In genomic region chr10:96519411-96519810, GRCm38 (mm10) we compare ENCODE assay signal across 26 mouse cellular contexts.
DNase-seq lines count a peak whose midpoint lies in the region; ATAC-seq lines count a peak whose summit lies in the region.
"Had no signal": no experiment of that assay in that cellular context is flagged by ENCODE, and none has a peak within 500 bp of the region (broad histone marks: within the 10 kb centered on the region; RNA-seq: fewer than 3 reads in every experiment).

No protein-coding gene starts in this region.

- no peak for ATAC-seq in CD4-positive, CD25-positive, alpha-beta regulatory T cell, adult 4 months
- ATAC-seq in limb, embryonic 15.5 days (ENCODE audit: insufficient number of reproducible peaks, low FRiP score, low TSS enrichment, low read depth): no peak
- no peak for ATAC-seq in embryonic facial prominence, embryonic 15.5 days (ENCODE audit: insufficient number of reproducible peaks, low FRiP score, low TSS enrichment, low read depth)
- ATAC-seq: forebrain, embryonic 15.5 days; hindbrain, embryonic 16.5 days; intestine, embryonic 15.5 days had no signal

- no peaks in the 10 kb centered on the region for H3K27me3 ChIP-seq in limb, embryonic 15.5 days
- no peaks in the 10 kb centered on the region for H3K27me3 ChIP-seq in limb, embryonic 10.5 days (ENCODE audit: low read depth, poor library complexity, severe bottlenecking)
- no peaks in the 10 kb centered on the region for H3K27me3 ChIP-seq in embryonic facial prominence, embryonic 15.5 days
- H3K27me3 ChIP-seq: forebrain, embryonic 12.5 days; forebrain, embryonic 15.5 days; heart, embryonic 13.5 days; hindbrain, embryonic 13.5 days; intestine, embryonic 15.5 days had no signal

- H3K9ac ChIP-seq in limb, embryonic 15.5 days: no peak overlapping the region
- H3K9ac ChIP-seq in embryonic facial prominence, embryonic 15.5 days: no peak overlapping the region
- H3K9ac ChIP-seq: forebrain, embryonic 12.5 days; forebrain, embryonic 15.5 days; heart, embryonic 13.5 days; hindbrain, embryonic 13.5 days; intestine, embryonic 15.5 days had no signal

- H3K4me1 ChIP-seq in limb, embryonic 15.5 days: no peaks in the 10 kb centered on the region
- peaks cover 11% of the 10 kb centered on the region for H3K4me1 ChIP-seq in limb, embryonic 10.5 days
- peaks cover 7% of the 10 kb centered on the region; the same call in 1 of the 2 replicates for H3K4me1 ChIP-seq in embryonic facial prominence, embryonic 15.5 days

- no peak overlapping the region for H3K4me3 ChIP-seq in limb, embryonic 15.5 days
- H3K4me3 ChIP-seq in limb, embryonic 10.5 days: no peak overlapping the region
- no peak overlapping the region for H3K4me3 ChIP-seq in embryonic facial prominence, embryonic 15.5 days (replicated peaks)
- H3K4me3 ChIP-seq: erythroblast, embryonic 14.5 days; forebrain, embryonic 12.5 days; forebrain, embryonic 15.5 days; heart, adult 2 months; heart, embryonic 10.5 days; heart, embryonic 13.5 days; hindbrain, embryonic 13.5 days; intestine, embryonic 15.5 days had no signal

- peak overlapping the region; percentile 54; the same call in 1 of the 2 replicates for H3K27ac ChIP-seq in limb, embryonic 15.5 days
- no peak overlapping the region for H3K27ac ChIP-seq in limb, embryonic 10.5 days
- H3K27ac ChIP-seq in embryonic facial prominence, embryonic 15.5 days (replicated peaks): peak overlapping the region; percentile 63; the same call in 1 of the 2 replicates
- H3K27ac ChIP-seq: forebrain, embryonic 12.5 days; forebrain, embryonic 15.5 days; heart, adult 2 months; heart, embryonic 10.5 days; heart, embryonic 13.5 days; hindbrain, embryonic 13.5 days; intestine, embryonic 15.5 days had no signal

- H3K4me2 ChIP-seq in limb, embryonic 15.5 days: no peak overlapping the region
- 0 out of 2 replicates have a peak overlapping the region, but pooled peaks have one; percentile 2 for H3K4me2 ChIP-seq in embryonic facial prominence, embryonic 15.5 days (replicated peaks)
- H3K4me2 ChIP-seq: forebrain, embryonic 12.5 days; forebrain, embryonic 15.5 days; heart, embryonic 13.5 days; hindbrain, embryonic 13.5 days; intestine, embryonic 15.5 days had no signal

- H3K36me3 ChIP-seq in limb, embryonic 15.5 days: no peaks in the 10 kb centered on the region
- H3K36me3 ChIP-seq in limb, embryonic 10.5 days: no peaks in the 10 kb centered on the region
- no peaks in the 10 kb centered on the region for H3K36me3 ChIP-seq in embryonic facial prominence, embryonic 15.5 days
- H3K36me3 ChIP-seq: forebrain, embryonic 12.5 days; forebrain, embryonic 15.5 days; heart, embryonic 10.5 days; heart, embryonic 13.5 days; hindbrain, embryonic 13.5 days; intestine, embryonic 15.5 days had no signal

- no peaks in the 10 kb centered on the region for H3K9me3 ChIP-seq in limb, embryonic 15.5 days
- H3K9me3 ChIP-seq in limb, embryonic 10.5 days (replicated peaks): no peaks in the 10 kb centered on the region
- 0 out of 2 replicates have a peak, but pooled peaks cover 4% of the 10 kb centered on the region for H3K9me3 ChIP-seq in embryonic facial prominence, embryonic 15.5 days (replicated peaks)
- H3K9me3 ChIP-seq: forebrain, embryonic 12.5 days; forebrain, embryonic 15.5 days; heart, embryonic 10.5 days; heart, embryonic 13.5 days; hindbrain, embryonic 13.5 days; intestine, embryonic 15.5 days had no signal

- 40% methylated on average over 3 of the region's 3 CpGs for WGBS in limb, embryonic 15.5 days
- 75% methylated on average over 3 of the region's 3 CpGs for WGBS in limb, embryonic 10.5 days
- 32% methylated on average over 3 of the region's 3 CpGs for WGBS in embryonic facial prominence, embryonic 15.5 days

- DNase-seq in CD4-positive, CD25-positive, alpha-beta regulatory T cell, adult 2 months (ENCODE audit: low read depth, low spot score): peak; percentile 24
- DNase-seq in limb, embryonic 10.5 days (ENCODE audit: low spot score): no peak
- DNase-seq in layer of hippocampus, adult 9-11 months: no peak
- DNase-seq in urinary bladder, postnatal 25 days (ENCODE audit: low spot score): no peak
- DNase-seq: adrenal gland, postnatal 10 days; adrenal gland, postnatal 36 days; cerebellum, adult 11 months; cerebellum, adult 2 months; cerebellum, adult 9-11 months; cerebellum, postnatal 25 days; gastrocnemius, postnatal 10 days; gastrocnemius, postnatal 36 days; heart, adult 2 months; heart, postnatal 14 days; kidney, adult 11 months had no signal
